Mouse (Mus musculus) heart, adult 8-10 months (tissue): Measurements from ENCODE around the gene Dnajc7. TPM values are rescaled to one million over a fixed set of nuclear protein-coding genes. Genes with fewer than 3 reads are reported as not detected.

Source experiments
- DNase-seq: peaks from one replicate; pipeline ENCODE4 v3.0.0; 2022; ENCODE audit warnings: low spot score
- total RNA-seq, 4 experiments: library from RNA; stranded (reverse); gene quantifications; 2 replicates each; pipeline ENCODE4 v1.2.4; 2022

Dnajc7 gene
- total RNA-seq, 4 experiments from 2014 or later, result 89.7 to 121 (median 109) TPM

DNA sequence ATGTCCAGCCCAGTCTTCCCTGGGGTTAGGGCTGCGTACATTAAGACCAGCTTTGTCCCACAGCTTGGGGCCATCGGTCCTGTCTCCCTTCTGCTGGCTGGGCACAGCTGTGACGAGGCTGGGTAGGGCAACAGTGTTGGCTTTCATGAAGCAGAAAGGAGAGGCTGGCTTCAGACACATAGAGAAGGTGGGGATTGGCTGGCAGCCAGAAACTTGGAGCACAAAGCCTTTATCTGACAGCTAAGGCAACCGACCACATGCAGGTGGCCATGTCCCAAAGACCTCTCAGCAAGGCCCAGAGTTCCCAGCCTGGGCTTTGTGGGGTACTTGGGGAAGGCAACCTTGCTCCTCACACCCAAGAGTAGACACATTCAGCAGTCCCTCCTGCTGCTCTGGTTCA lies 38.2 kb downstream of the Dnajc7 start:
- peak; percentile 21 for DNase-seq

DNA sequence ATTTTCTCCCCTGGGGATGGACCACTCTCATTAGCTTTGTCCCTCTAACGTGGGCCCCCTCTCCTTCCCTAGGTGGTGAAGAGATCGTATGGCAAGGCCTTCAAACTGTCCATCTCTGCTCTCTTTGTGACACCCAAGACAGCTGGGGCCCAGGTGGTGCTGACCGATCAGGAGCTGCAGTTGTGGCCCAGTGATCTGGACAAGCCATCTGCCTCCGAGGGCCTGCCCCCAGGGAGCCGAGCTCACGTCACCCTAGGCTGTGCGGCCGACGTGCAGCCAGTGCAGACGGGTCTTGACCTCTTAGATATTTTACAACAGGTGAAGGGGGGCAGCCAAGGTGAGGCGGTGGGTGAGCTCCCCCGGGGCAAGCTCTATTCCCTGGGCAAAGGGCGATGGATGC lies 39.7 kb downstream of the Dnajc7 start:
- DNase-seq, result no peak

DNA sequence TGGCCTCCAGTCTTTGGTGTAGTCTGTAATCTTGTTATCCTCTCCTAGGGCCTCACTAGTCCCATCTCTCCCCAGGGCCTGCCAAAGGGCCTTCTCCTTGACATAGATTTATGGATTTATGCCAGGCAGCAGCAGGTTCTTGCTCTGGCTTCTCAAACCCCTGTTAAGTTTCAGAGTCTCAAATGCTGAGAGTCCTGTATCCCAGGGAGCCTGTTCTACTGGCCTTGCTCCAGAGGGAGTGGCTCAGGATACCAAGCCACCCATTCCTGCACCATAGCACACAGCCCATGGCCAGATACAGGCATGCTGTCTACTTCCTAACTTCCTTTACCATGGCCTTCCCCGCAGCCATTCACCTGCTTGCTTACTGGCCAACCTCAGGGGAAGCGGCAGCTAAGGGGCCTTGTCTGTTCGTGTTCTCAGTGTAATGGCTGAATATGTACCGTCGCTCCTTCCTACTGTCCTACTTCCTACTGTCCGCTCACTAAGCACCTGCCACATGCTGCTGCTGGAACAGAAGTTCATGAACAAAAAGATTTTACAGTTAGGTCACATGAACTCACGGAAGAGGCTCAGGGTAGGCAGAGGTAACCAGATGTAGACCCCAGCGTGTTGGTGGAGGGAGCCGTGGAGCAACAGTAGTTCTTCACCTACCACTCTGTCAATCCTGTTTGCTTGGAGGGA lies 40.7 kb downstream of the Dnajc7 start:
- no peak for DNase-seq

DNA sequence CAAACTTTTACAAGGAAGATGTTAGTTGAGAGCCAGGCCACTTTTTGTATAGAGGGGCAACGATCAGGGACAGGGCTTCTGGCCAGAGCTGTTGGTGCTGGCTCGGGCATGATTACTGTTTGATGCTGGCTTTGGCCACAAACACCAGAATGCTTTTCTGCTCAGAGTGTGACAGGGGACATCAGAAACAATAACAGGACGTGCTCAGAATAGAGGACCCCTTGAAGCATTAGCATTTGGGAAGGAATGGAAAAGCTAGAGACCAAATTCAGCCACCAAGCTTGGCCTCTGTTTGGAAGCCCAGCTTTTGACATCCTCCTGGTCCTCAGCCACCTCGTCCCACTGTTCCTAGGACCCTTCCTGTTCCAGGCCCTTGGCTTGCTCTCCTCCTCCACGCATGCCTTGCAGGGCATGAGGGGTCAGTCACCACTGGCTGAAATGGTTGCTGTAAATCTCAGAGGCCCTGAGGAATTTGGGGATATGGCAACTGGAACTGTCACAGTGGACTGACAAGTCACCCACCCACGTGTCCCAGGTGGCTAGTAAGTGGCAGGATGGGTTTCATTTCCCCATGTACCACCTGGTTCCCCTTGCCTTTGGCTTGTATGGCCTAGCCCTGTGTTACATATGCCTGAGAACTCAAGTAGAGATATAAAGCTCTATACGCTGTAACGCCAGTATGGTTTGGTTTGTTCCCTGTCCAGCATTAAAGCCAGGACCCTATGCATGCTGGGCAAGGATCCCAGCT lies 41.9 kb downstream of the Dnajc7 start:
- no peak for DNase-seq

DNA sequence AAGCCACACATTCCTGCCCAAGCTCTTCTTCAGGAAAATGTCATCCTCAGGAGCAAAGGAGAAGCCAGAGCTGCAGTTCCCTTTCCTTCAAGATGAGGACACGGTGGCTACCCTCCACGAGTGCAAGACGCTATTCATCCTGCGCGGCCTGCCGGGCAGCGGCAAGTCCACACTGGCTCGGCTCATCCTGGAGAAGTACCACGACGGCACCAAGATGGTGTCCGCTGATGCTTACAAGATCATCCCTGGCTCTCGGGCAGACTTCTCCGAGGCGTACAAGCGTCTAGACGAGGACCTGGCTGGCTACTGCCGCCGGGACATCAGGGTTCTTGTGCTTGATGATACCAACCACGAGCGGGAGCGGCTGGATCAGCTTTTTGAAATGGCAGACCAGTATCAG lies 43.7 kb downstream of the Dnajc7 start:
- DNase-seq, result no peak

DNA sequence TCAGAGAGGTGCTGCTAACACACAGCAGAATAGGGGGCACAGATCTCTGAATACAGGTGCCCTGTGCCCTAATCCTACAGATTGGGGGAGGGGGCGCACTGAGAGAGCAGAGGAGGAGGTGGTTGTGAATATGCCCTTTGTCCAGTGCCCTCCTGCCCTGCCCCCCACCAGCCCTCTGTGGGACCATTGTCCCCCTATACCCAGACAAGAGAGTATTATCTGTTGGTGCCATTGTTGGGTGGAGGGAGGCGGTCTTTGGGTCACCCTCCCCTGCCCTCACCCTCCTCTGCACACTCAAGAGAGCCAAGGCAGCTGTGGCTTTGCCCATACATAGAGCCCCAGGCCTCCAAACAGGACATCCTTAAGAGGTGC lies 44.5 kb downstream of the Dnajc7 start:
- DNase-seq, result no peak

DNA sequence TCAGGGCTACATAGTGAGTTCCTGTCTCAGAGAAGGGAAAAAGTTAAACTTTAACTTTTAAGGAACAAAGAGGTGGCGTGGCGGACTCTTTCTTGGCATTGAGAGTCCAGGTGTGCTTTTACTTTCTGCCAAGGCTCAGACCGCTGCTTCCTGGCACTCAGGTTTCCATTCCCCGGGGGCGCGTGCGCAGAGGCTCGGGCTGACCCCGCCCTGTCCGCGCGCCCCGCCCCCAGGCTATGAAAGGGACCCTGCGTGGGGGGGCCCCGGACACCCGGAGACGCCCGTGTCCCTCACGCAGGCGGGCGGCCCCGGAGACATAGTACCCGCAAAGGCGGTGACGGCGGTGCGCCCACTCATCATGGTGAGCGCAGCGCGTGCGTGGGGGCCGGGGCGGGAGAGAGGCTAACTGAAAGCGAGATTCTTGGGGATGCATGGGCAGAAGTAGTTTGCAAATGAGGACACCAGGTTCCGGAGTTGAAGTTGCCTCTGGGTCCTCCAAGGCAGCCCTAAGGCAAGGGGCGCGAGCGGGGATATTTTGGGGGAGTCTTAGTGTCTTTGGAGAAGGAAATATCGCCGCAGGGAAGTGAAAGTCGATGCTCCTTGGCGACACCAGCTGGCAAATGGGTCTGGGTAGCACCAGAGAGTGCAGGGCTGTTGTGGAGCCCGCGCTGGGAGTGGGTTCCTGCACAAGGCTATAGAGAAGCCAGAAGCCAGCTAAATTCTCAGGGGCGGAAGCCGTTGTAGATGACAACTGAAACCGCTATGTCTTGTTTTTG lies 45.1 kb downstream of the Dnajc7 start, which contains the start of gene Cnp:
Gene Cnp, plus strand, starts transcription at position 197 of the 776 bp plus-strand sequence.
- peak; percentile 68 for DNase-seq

DNA sequence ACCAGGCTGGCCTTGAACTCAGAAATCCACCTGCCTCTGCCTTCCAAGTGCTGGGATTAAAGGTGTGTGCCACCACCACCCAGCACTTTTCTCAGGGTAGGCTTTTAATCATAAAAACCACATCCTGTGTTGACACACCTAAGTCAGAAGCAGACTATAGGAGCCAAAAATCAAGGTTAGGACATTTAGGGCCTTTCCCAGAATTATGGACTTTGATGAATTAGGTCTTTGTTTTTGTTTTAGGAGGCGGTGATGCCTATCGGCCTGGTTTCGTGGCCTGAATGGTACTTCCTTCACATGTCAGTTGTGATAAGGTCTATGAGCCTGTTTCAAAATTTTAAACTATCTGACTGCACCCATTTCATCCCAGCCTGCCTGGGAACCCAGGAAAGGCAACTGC lies 45.8 kb downstream of the Dnajc7 start:
- DNase-seq, result no peak

DNA sequence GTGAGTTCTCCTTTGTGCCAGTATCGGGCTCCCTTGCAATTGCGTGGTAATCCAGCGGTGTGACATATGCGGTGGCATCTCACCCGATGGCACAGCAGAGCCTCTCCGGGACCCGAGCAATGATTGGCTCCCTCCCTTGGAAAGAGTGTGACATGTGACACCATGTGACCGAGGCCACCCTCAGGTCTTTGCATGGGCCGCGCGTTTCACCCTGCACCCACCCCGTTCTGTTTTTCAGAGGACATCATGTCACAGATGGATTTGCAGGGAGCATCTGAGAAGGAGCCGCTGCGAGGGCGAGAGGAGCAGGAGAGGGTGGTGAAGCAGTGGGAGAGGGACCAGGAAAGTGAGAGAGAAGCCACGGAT lies 48.8 kb downstream of the Dnajc7 start:
- DNase-seq, result peak; percentile 26

DNA sequence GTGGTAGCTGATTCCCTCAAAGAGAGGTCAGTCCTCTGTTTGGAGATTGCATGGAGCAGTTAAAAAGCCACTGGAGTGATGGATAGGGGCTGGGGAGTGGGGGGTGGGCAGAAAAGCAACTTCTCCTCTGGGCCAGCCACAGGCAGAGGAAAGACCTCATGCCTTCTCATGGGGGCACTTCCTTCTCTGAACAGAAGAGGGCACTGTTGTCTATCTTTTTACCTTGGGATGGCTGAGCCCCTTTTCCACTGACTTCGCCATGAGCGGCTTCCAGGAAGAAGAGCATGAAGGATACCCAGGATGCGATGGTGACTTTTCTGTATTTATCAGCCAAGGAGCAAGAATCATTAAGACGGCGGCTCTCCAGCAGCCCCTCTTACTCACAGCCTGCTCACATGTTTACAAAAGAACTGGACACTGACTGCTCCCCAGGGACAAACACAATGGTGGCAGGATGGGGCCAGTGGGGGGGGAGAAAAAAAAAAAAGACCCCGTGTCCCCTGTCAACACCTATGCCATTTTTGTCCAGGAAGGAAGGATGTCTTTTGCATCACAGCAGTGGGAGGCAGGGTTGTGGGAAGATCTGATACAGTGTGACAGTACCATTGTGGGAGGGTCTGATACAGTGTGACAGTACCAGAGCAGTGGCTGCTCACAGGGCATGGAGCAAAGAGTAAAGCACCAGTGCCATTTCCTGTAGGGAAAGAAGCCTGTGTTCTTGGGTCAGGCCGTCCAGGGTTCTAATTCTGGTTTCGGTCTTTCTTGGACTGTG lies 49.4 kb downstream of the Dnajc7 start:
- DNase-seq, result peak; percentile 86

DNA sequence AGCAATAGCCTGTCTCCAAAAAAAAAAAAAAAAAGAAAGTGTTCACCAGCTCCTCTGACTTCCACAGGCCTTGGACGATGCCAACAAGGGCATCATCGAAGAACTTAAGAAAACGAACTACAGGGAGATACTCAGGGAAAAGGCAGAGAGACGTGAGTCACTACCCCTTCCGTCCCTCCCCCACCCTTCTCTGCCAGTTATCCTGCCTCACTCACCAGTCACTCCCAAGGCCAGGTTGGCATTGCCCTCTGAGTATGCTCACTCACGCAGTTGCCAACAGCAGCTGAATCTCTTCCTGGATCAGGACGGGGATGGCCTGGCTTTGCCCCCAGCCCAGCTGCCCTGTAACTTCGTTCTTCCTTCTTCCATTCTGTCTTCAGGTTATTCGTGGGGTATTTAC lies 50.2 kb downstream of the Dnajc7 start:
- no peak for DNase-seq

DNA sequence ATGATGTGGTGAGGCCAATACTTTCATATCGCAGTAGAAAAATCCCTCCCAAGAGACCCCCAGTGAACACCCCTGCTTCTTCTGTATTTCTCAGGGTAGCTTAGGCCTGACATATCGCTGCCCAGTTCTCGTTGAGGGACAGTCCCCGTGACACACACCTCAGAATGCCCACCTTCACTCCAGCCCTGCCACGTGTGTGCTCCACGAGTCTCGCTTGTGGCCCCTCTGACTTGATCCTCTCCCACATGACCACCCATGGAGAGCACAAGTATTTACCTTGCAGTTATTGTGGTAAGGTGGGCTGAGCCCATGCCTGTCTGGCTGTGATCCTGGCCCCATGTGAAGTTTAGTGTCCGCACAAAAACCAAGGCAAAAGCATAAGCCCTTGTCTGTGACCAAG lies 51.3 kb downstream of the Dnajc7 start:
- no peak for DNase-seq

DNA sequence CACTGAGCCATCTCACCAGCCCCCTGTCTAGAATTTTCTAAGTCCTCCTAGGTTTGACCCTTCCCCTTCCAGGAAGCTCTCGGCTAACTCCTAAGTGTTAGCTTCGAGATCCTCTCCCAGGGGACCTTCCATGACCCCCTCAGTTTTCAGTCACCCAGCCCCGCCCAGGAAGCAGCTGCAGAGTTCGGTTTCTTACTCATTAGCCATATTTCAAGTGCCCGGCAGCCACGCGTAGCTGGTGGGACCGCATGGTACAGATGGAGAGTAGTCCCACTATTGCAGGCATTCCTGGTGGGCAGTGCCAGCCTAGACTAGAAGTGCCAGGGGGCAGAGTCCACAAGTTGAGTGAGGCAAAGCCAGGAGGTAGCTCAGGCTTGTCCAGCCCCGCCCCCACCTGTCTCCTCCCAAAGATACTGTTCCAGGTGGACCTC lies 52.1 kb downstream of the Dnajc7 start:
- DNase-seq, result no peak

DNA sequence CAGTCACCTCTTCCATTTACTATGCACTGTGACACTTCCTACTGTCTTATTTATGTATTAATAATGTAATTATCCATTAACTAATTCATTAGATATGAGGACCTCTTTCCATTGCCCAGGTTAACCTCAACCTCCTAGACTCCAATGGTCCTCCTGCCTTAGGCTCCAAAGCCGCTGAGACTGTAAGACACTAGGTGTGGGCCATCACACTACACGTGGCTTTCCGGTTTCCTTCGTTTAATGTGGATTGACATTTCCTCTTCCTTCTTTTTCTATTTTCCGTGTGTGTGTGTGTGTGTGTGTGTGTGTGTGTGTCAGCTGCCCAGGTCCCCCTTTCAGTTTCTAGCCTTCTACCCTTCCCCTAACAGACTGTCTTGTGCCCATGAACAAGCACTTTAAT lies 52.7 kb downstream of the Dnajc7 start:
- DNase-seq, result no peak

DNA sequence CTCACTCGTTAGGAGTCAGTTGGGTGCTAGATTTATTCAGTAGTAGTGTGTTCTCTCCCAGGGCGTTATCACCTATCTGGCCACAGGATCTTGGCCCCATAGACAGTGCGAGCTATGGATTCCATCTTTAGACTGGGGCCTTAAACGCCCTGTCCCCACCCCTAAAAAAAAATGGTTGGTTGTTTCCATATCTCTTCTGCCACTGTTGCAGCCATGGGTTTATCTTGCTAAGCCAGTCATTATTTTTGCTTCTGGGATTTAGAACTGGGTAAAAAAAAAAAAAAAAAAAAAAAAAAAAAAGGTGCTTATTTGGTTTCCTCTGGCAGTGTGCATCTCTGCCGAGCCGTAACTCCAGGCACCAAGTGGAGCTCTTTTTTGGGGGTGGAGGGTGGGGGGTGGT lies 55.3 kb downstream of the Dnajc7 start:
- DNase-seq, result no peak

DNA sequence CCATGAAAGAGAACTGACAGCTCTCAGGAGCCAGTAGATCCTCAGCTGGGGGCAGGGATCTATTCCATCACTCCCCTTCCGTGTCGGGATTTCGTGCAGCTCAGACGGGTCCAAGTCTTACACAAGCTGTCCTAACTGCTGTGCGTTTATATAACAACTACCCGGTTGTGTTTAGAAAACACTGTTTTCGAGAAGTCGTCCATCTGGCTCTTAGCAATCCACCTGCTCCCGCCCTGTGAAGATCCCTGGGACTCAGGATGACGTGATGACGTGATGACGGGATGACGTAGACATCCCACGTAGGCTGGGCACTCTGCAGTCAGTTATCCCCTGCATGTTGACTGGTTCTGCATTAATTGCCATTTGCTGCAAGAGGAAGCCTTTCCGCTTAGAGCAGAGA lies 55.7 kb downstream of the Dnajc7 start:
- DNase-seq, result no peak

DNA sequence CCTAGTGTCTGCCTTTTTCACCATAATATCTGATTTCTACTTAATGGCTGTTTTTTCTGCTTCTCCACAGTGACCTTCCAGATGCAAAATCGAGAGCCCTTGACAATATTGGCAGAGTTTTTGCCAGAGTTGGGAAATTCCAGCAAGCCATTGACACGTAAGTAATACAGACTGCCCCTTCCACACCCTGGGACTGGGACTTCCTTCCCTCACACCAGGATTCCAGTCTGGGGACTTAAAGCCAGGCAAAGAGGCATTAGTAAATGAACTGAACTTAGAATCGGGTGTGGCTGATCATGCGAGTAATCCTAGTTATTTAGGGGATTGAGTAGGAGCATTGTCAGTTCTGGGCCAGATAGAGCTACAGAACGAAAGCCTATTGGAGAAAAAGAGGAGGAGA lies 58.2 kb downstream of the Dnajc7 start:
- no peak for DNase-seq

DNA sequence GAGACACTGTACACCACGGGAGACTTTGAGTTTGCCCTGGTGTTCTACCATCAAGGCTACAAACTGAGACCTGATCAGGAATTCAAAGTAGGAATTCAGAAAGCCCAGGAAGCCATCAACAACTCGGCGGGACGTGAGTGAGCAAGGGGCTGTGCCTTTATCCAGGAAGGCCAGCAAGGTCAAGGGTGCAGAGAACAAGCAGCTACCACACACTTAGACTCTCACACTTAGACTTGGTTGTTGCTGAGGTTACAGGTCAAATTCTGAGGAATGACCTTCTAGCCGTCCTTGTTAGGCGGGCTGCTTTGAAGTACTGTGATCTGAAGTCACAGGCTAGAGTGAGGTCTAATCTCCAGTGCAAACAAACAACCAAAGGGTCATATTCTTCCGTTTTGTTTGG lies 60.5 kb downstream of the Dnajc7 start:
- DNase-seq, result no peak

DNA sequence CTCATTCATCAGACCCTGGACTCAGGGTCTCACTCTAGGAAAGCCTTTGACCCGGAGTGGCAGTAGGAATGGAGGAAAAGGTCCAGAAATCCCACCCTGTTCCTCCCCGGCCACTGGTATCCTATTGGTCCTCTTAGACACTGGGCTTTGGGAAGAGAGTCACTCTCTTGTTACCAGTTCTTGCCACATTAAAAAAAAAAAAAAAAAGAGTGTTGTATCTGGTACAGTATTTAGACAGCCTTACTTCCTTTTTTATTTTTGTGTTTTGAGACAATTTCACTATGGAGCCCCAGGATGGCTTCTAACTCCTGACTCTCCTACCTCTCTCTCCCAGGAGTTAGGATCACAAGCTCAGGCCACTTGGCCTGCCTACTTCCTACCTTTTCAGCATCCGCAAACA lies 62.4 kb downstream of the Dnajc7 start:
- no peak for DNase-seq

DNA sequence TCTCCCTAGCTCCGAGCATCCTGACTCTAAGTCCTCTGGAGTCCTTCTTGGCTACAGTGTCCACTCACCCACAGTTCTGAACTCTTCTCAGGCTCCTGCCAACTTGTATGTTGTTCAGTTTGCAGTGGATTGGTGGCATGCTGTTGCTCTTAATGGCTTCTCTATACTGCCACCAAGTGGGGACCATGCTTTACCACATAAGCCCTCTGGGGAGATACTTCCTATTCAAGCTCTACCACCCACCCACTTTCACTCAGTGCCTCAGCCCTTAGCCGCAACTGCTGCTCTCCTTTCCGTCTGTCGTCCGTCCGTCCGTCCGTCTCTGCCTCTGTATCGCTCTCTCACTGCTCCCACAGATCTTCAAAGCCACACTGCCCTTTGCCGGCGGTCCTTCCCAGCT lies 64.4 kb downstream of the Dnajc7 start:
- DNase-seq, result peak; percentile 58

DNA sequence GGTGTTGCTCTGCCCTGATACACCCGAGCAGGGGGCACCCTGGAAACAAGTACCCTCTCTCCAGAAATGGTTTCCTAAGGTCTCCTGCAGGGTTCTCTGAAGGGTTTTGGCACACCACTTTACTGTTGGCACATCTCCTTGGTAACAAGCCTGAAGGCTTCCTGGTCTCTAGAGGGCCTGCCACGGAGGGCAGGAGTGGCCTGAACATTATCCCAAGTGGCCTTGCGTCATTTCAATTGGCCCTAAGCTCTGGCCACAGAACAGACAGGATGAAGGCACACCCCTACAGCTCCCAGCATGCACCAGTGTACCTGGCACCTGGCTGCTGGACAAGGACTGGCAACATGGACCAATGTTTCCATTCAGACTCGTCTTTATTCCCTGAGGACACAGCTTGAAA lies 67.1 kb downstream of the Dnajc7 start:
- DNase-seq, result no peak

DNA sequence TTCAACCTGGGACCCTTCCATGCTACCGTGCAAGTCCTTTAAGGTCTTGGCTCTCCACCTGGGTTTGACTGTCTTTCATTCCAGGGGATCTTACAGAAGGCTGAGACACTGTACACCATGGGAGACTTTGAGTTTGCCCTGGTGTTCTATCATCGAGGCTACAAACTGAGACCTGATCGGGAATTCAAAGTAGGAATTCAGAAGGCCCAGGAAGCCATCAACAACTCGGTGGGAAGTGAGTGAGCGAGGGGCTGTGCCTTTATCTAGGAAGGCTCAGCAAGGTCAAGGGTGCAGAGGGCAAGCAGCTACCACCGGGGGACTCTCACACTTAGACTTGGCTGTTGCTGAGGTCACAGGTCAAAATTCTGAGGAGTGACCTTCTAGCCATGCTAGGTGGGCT lies 69.9 kb downstream of the Dnajc7 start:
- DNase-seq, result no peak
